Mouse (Mus musculus) lung, adult 2 months (tissue): Measurements from ENCODE around the gene Ppp1r12a.

Experiments
- CTCF ChIP-seq: fragments of 200-500 bp; IDR thresholded peaks from 2 replicates; pipeline ENCODE4 v1.5.1; 2011; ENCODE audit warnings: mild to moderate bottlenecking, low read length, control low read depth; ENCODE audit not compliant: insufficient read depth
- POLR2A ChIP-seq: fragments of 200-500 bp; IDR thresholded peaks from 2 replicates; pipeline ENCODE4 v1.6.1; 2011; ENCODE audit warnings: low read depth, mild to moderate bottlenecking, control low read depth, low read length, borderline replicate concordance; ENCODE audit errors: extremely low read depth

DNA sequence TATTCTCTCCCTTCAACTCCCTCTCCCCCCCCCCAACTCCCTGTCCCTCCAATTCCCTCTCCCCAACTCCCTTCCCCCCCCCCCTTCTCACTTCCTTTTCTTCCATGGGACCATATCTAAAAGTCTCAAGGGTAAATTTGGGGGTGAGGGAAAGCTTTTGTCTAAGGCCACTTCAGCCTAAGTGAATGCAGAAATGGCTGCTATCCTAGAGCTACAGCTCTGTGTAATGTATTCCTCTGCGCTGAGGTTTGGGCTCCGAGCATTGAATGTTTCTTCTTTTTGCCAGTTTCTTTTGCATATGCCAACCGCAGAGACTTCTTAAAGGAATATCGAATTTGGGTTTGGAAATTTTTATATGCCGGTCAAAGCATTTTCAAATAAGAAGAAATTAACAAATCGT lies 28.7 kb upstream of the Ppp1r12a start:
- TF ChIP-seq CTCF: no peak
- TF ChIP-seq POLR2A: no peak
